9 mouse cellular contexts compared by ENCODE assay signal in the genomic region with DNA sequence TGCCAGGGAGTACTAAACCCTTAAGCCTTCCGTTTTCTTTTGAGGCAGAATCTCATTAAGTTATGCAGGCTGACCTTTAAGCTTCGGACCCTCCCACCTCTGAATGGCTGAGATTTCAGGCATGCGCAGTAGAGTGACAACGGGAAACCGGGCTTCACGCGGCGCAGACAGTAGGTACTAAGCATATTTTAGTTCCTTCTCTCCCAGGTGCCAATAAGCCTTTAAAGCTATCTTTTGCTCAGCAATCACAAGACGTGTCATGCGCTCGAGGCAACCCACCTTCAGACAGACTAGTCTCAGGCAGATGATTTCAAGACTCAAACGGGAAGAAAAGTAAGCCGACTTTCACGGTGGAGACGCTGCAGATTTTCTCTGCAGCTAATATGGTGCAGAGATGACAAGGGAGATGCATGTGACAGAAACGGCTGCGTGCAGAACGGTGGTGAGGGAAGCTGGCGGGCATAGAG. TPM values are rescaled to one million over a fixed set of nuclear protein-coding genes. Genes with fewer than 3 reads are reported as not detected.
DNase-seq lines count a peak whose midpoint lies in the region; ATAC-seq and TF ChIP-seq lines count a peak whose summit lies in the region.
"Had no signal": no experiment of that assay in that cellular context is flagged by ENCODE, and none has a peak within 500 bp of the region (broad histone marks: within the 10 kb centered on the region; RNA-seq: fewer than 3 reads in every experiment).

No protein-coding gene starts in this region.

- peak overlapping the region; percentile 59 for H3K9ac ChIP-seq in heart, embryonic 11.5 days (ENCODE audit: low read depth, low read length)
- H3K9ac ChIP-seq in heart, embryonic 14.5 days (ENCODE audit: low read length), result peak overlapping the region; percentile 56
- H3K9ac ChIP-seq in neural tube, embryonic 12.5 days, result peak overlapping the region; percentile 51

- peaks cover 2% of the 10 kb centered on the region; the same call in 1 of the 2 replicates for H3K27me3 ChIP-seq in heart, embryonic 11.5 days (ENCODE audit: control insufficient read depth, insufficient read depth, low read length)
- H3K27me3 ChIP-seq in heart, embryonic 14.5 days (ENCODE audit: control insufficient read depth, insufficient read depth, low read length), result peaks cover 7% of the 10 kb centered on the region; the same call in 1 of the 2 replicates
- no peaks in the 10 kb centered on the region for H3K27me3 ChIP-seq in neural tube, embryonic 12.5 days (replicated peaks)

- ATAC-seq in heart, embryonic 11.5 days (replicated peaks; ENCODE audit: insufficient number of reproducible peaks, low FRiP score, low TSS enrichment), result no peak
- no peak for ATAC-seq in heart, embryonic 14.5 days (ENCODE audit: insufficient number of reproducible peaks, insufficient read depth, low FRiP score, low read depth)
- ATAC-seq in neural tube, embryonic 12.5 days (ENCODE audit: low FRiP score, low read depth), result no peak
- no peak for ATAC-seq in inflammation-experienced regulatory T-cells, adult 6 months

- TF ChIP-seq POLR2A in cortical plate, adult 2 months (IDR thresholded peaks at IDR 0.05; ENCODE audit: extremely low read depth, insufficient read depth, low read length), result peak; percentile 82

- peak overlapping the region; percentile 48 for H3K4me3 ChIP-seq in heart, embryonic 11.5 days (ENCODE audit: low read depth, low read length)
- H3K4me3 ChIP-seq in cortical plate, adult 2 months (ENCODE audit: insufficient read depth, low read length), result peak overlapping the region; percentile 39
- H3K4me3 ChIP-seq in heart, embryonic 14.5 days (ENCODE audit: control insufficient read depth in 1 of 2, insufficient read depth in 1 of 2, low read depth in 1 of 2, low read length in 2 of 2), result peak overlapping the region; percentile 39 to 58
- peak overlapping the region; percentile 43 for H3K4me3 ChIP-seq in neural tube, embryonic 12.5 days

- no peak for TF ChIP-seq CTCF in cortical plate, adult 2 months (IDR thresholded peaks at IDR 0.05; ENCODE audit: extremely low read depth, insufficient read depth, low read length)

- H3K4me1 ChIP-seq in heart, embryonic 11.5 days (ENCODE audit: control insufficient read depth, insufficient read depth, low read length), result peaks cover 2% of the 10 kb centered on the region; the same call in 1 of the 2 replicates
- H3K4me1 ChIP-seq in cortical plate, adult 2 months (ENCODE audit: control insufficient read depth, insufficient read depth, low read length), result no peaks in the 10 kb centered on the region; the same call in 1 of the 2 replicates
- peaks cover 0 to 5% of the 10 kb centered on the region in 2 experiments; a peak in 2 of 4 replicates for H3K4me1 ChIP-seq in heart, embryonic 14.5 days (ENCODE audit: control insufficient read depth in 2 of 2, insufficient read depth in 2 of 2, low read length in 2 of 2)
- H3K4me1 ChIP-seq in neural tube, embryonic 12.5 days, result peaks cover 12% of the 10 kb centered on the region

- WGBS in heart, embryonic 11.5 days (ENCODE audit: insufficient replicate concordance), result 1% methylated on average over 19 of the region's 19 CpGs
- under 1% methylated on average over 19 of the region's 19 CpGs for WGBS in heart, embryonic 14.5 days
- under 1% methylated on average over 19 of the region's 19 CpGs for WGBS in neural tube, embryonic 12.5 days

- H3K9me3 ChIP-seq in heart, embryonic 11.5 days (replicated peaks; ENCODE audit: control insufficient read depth, low read length), result no peaks in the 10 kb centered on the region
- H3K9me3 ChIP-seq in heart, embryonic 14.5 days (ENCODE audit: control insufficient read depth, low read length), result no peaks in the 10 kb centered on the region
- H3K9me3 ChIP-seq in neural tube, embryonic 12.5 days, result no peaks in the 10 kb centered on the region

- H3K4me2 ChIP-seq in heart, embryonic 11.5 days, result peak overlapping the region; percentile 85
- H3K4me2 ChIP-seq in heart, embryonic 14.5 days (ENCODE audit: low read length), result peak overlapping the region; percentile 71
- H3K4me2 ChIP-seq in neural tube, embryonic 12.5 days (replicated peaks), result peak overlapping the region; percentile 82

- intact Hi-C loops in heart, postnatal 25 days (cut with DNase I), result no loop called here

- no peak for DNase-seq in heart, postnatal 25 days (ENCODE audit: low spot score)
- peak; percentile 79 for DNase-seq in kidney, postnatal 10 days
- DNase-seq in liver, result peak; percentile 41

- H3K27ac ChIP-seq in heart, embryonic 11.5 days (ENCODE audit: low read depth, low read length), result no peak overlapping the region
- H3K27ac ChIP-seq in cortical plate, adult 2 months (ENCODE audit: insufficient read depth, low read length), result no peak overlapping the region; the same call in 1 of the 2 replicates
- no peak overlapping the region for H3K27ac ChIP-seq in heart, embryonic 14.5 days (replicated peaks in 1 of 2; ENCODE audit: control insufficient read depth in 1 of 2, insufficient read depth in 1 of 2, low read depth in 2 of 2, low read length in 2 of 2)
- H3K27ac ChIP-seq in neural tube, embryonic 12.5 days, result no peak overlapping the region

- no peaks in the 10 kb centered on the region for H3K36me3 ChIP-seq in heart, embryonic 11.5 days (ENCODE audit: control insufficient read depth, insufficient read depth, low read length)
- no peaks in the 10 kb centered on the region for H3K36me3 ChIP-seq in heart, embryonic 14.5 days (ENCODE audit: control insufficient read depth, insufficient read depth, low read length)
- no peaks in the 10 kb centered on the region for H3K36me3 ChIP-seq in neural tube, embryonic 12.5 days

RNA-seq across cellular contexts. Expression of gene Abr, which starts 9.4 kb away (rescaled TPM):
- polyA plus RNA-seq in heart, embryonic 11.5 days (2014; fragmentation: Nextera tagmentation; extraction: Ambion mirVana), result 22.9 and 26.2 TPM in 2 replicates
- 10 to 100 TPM; 26.2 to 29.5 TPM for total RNA-seq in heart, postnatal 25 days (2021)
- 266 and 292 TPM in 2 replicates for polyA plus RNA-seq in cortical plate, adult 2 months (2012; rRNA removed)
- 25.6 and 25.8 TPM in 2 replicates for polyA plus RNA-seq in heart, embryonic 14.5 days (2014; fragmentation: Nextera tagmentation; extraction: Ambion mirVana)
- polyA plus RNA-seq in neural tube, embryonic 12.5 days (2016; fragmentation: Nextera tagmentation; extraction: Ambion mirVana), result 74.9 and 76.2 TPM in 2 replicates
- polyA plus RNA-seq in inflammation-experienced regulatory T-cells, adult 6 months (2017; shearing (Covaris generic)), result 10 to 100 TPM; 14.4 to 17.1 (median 15.4) TPM

RNA-seq across cellular contexts. Expression of gene Bhlha9, which starts 59.6 kb away (rescaled TPM):
- 0.17 TPM in 1 of 2 replicates, not detected in the other for polyA plus RNA-seq in heart, embryonic 11.5 days (2014; fragmentation: Nextera tagmentation; extraction: Ambion mirVana)
- not detected for total RNA-seq in heart, postnatal 25 days (2021)
- 3.5 and 4.5 TPM in 2 replicates for polyA plus RNA-seq in cortical plate, adult 2 months (2012; rRNA removed)
- polyA plus RNA-seq in heart, embryonic 14.5 days (2014; fragmentation: Nextera tagmentation; extraction: Ambion mirVana), result not detected in 2 replicates
- 0.27 and 0.38 TPM in 2 replicates for polyA plus RNA-seq in neural tube, embryonic 12.5 days (2016; fragmentation: Nextera tagmentation; extraction: Ambion mirVana)
- not detected for polyA plus RNA-seq in inflammation-experienced regulatory T-cells, adult 6 months (2017; shearing (Covaris generic))
- total RNA-seq: MEL had no signal
